Mouse (Mus musculus) cortical plate, adult 2 months (tissue): ENCODE measurements around the gene Txnrd2.

Experiments
- CTCF ChIP-seq: fragments of 200-500 bp; IDR thresholded peaks from 2 replicates; pipeline ENCODE4 v1.5.1; 2011; ENCODE audit warnings: mild to moderate bottlenecking, control low read depth, low read length; ENCODE audit not compliant: insufficient read depth; ENCODE audit errors: extremely low read depth
- POLR2A ChIP-seq: fragments of 200-500 bp; IDR thresholded peaks from 2 replicates; pipeline ENCODE4 v1.6.1; 2011; ENCODE audit warnings: mild to moderate bottlenecking, low read length, control low read depth; ENCODE audit not compliant: insufficient read depth; ENCODE audit errors: extremely low read depth

GRCm38 (mm10) chr16:18501531-18501930, 75.3 kb downstream of the Txnrd2 start:
- TF ChIP-seq CTCF (no peak), POLR2A (no peak)
